Mouse (Mus musculus): ENCODE data around the gene L3mbtl3. TPM values are rescaled to one million over a fixed set of nuclear protein-coding genes. Genes with fewer than 3 reads are reported as not detected.
A peak's percentile ranks its signal among the peaks of the same experiment; 100 is the strongest.

Gene L3mbtl3
- total and polyA plus RNA-seq, 3 experiments = 11.8 to 19.5 (median 18.0) TPM

DNA sequence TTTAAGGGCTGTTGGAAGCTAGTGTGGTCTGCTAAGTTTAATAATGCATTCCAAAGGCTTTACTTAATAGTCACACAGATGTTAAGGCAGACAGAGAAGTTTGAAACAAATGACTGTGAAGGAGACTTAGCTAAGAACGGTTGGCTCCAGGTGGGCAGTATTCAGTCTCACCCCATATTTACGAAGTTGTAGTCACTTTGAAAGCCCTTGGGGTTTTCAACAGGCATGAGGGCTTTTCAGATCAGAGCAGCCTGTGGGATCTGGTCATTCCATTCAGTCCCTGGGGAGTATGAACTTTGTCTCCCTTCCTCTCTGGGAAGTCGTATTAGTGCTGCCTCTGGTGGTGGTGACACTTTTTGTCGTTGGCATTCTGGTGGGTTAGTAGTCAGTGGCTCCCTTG lies 137.2 kb downstream of the L3mbtl3 start:
- Histone ChIP-seq H3K9me3 (replicated peaks; ENCODE audit: low read length) (no peaks in the 10 kb centered on the region), H3K4me1 (ENCODE audit: control insufficient read depth in 1 of 2, insufficient read depth in 2 of 2) (peaks cover 4 to 10% of the 10 kb centered on the region in 2 experiments; a peak in 3 of 4 replicates), H3K36me3 (replicated peaks in 1 of 2; ENCODE audit: control insufficient read depth in 1 of 2, insufficient read depth in 1 of 2, low read length in 1 of 2) (no peaks in the 10 kb centered on the region), H3K27me3 (replicated peaks) (no peaks in the 10 kb centered on the region), H3K79me2 (replicated peaks; ENCODE audit: control insufficient read depth, extremely low read depth, insufficient read depth, poor library complexity, severe bottlenecking) (no peaks in the 10 kb centered on the region), H3K9ac (ENCODE audit: insufficient read depth, low read depth) (no peak overlapping the region), H3K27ac (ENCODE audit: insufficient read depth, low read depth) (no peak overlapping the region), H3K4me2 (ENCODE audit: insufficient read depth, low read depth, poor library complexity, severe bottlenecking) (0 out of 2 replicates have a peak overlapping the region, but pooled peaks have one; percentile 36), H3K4me3 (replicated peaks in 1 of 3; ENCODE audit: low read depth in 2 of 3, low read length in 2 of 3, poor library complexity in 1 of 3) (no peak overlapping the region)
- dilution Hi-C loops (cut with MboI; ENCODE audit: extremely low pct_ligation_motif_present, extremely low pct_unique_long_range_greater_than_20kb, low sequenced_read_pairs) (no loop called here), in situ Hi-C loops (cut with MboI; ENCODE audit: low pct_ligation_motif_present, low pct_unique_long_range_greater_than_20kb, low sequenced_read_pairs) (no loop called here)
- DNase-seq (ENCODE audit: extremely low read depth) = peak; percentile 34
- TF ChIP-seq HCFC1 (IDR thresholded peaks at IDR 0.05; ENCODE audit: low read depth, low read length) = no peak
- no peak for TF ChIP-seq ZC3H11A (IDR thresholded peaks at IDR 0.05; ENCODE audit: low read depth, low read length)
- TF ChIP-seq TBP (conservative IDR thresholded peaks at IDR 0.05; ENCODE audit: low read depth, low read length) = no peak
- 0 out of 2 replicates have a peak, but pooled peaks have one; percentile 50 for TF ChIP-seq KAT2A (IDR thresholded peaks at IDR 0.05; ENCODE audit: insufficient replicate concordance, low read length)
- peak; percentile 53; the same call in 1 of the 2 replicates for TF ChIP-seq IRF4 (IDR thresholded peaks at IDR 0.05; ENCODE audit: low read depth, low read length)
- 0 out of 2 replicates have a peak, but pooled peaks have one; percentile 22 for TF ChIP-seq ETS1 (conservative IDR thresholded peaks at IDR 0.05; ENCODE audit: low read depth, low read length)
- TF ChIP-seq MXI1 (IDR thresholded peaks at IDR 0.05; ENCODE audit: low read depth, low read length) = no peak
- TF ChIP-seq BHLHE40 (IDR thresholded peaks at IDR 0.05; ENCODE audit: low read depth, low read length) = 0 out of 2 replicates have a peak, but pooled peaks have one; percentile 14
- TF ChIP-seq CHD2 (IDR thresholded peaks at IDR 0.05; ENCODE audit: low read length) = 0 out of 2 replicates have a peak, but pooled peaks have one; percentile 15
- peak; percentile 30; the same call in 1 of the 2 replicates for TF ChIP-seq TCF12 (IDR thresholded peaks at IDR 0.05; ENCODE audit: low read depth, low read length)
- peak; percentile 48 for TF ChIP-seq EP300 (IDR thresholded peaks at IDR 0.05; ENCODE audit: low read length)
- 0 out of 2 replicates have a peak, but pooled peaks have one; percentile 30 for TF ChIP-seq MEF2A (IDR thresholded peaks at IDR 0.05; ENCODE audit: borderline replicate concordance, low read depth, low read length)
- TF ChIP-seq CTCF (conservative IDR thresholded peaks at IDR 0.05 in 1 of 2, IDR thresholded peaks at IDR 0.05 in 1 of 2; ENCODE audit: low read depth in 2 of 2, low read length in 2 of 2) = peak in 1 of 2 experiments; percentile 30; a peak in 2 of 4 replicates

DNA sequence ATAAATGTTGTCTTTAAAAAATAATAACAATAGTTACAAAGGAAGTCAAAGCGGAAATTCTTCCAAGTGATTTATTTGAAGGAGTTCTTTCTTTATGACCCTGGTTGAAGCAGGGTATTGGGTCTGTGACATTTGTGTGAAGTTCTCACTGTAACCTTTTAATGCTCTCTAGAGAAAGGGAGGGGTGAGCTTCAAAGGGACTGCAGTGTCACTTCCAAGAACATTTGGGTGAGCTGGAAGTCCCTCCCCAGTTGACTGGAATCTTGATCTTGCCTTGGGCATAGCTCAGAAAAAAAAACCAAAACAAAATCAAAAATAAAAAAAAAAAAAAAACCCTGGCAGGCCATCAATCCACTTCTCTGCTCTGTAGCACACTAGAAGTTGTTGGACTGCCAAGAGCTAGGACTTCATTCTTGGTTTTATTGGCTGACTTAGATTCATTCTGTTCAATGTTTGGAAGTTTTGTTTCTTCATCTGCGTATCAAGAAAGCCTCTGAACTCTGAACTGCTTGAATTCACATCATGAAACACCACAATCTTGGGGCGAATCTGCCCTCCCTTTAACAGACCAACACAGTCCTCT lies 143.6 kb downstream of the L3mbtl3 start:
- no peaks in the 10 kb centered on the region for H3K9me3 ChIP-seq (replicated peaks; ENCODE audit: low read length)
- no peak overlapping the region for H3K4me2 ChIP-seq (ENCODE audit: insufficient read depth, low read depth, poor library complexity, severe bottlenecking)
- H3K9ac ChIP-seq (ENCODE audit: insufficient read depth, low read depth) = no peak overlapping the region
- no peaks in the 10 kb centered on the region for H3K27me3 ChIP-seq (replicated peaks)
- H3K4me3 ChIP-seq (replicated peaks in 1 of 3; ENCODE audit: low read depth in 2 of 3, low read length in 2 of 3, poor library complexity in 1 of 3) = no peak overlapping the region
- TF ChIP-seq USF2 (conservative IDR thresholded peaks at IDR 0.05; ENCODE audit: low read depth, low read length) (no peak), UBTF (IDR thresholded peaks at IDR 0.05; ENCODE audit: low read depth, low read length) (no peak), MAZ (IDR thresholded peaks at IDR 0.05; ENCODE audit: low read depth, low read length) (no peak), USF1 (IDR thresholded peaks at IDR 0.05; ENCODE audit: low read depth, low read length) (no peak), EP300 (IDR thresholded peaks at IDR 0.05; ENCODE audit: low read length) (no peak), BHLHE40 (IDR thresholded peaks at IDR 0.05; ENCODE audit: low read depth, low read length) (no peak), ELF1 (IDR thresholded peaks at IDR 0.05; ENCODE audit: low read depth, low read length) (no peak), ETS1 (conservative IDR thresholded peaks at IDR 0.05; ENCODE audit: low read depth, low read length) (no peak), CTCF (conservative IDR thresholded peaks at IDR 0.05 in 1 of 2, IDR thresholded peaks at IDR 0.05 in 1 of 2; ENCODE audit: low read depth in 2 of 2, low read length in 2 of 2) (no peak), MAFK (IDR thresholded peaks at IDR 0.05; ENCODE audit: insufficient replicate concordance, low read length) (no peak), KAT2A (IDR thresholded peaks at IDR 0.05; ENCODE audit: insufficient replicate concordance, low read length) (no peak), SMC3 (IDR thresholded peaks at IDR 0.05; ENCODE audit: low read depth, low read length) (no peak), IRF4 (IDR thresholded peaks at IDR 0.05; ENCODE audit: low read depth, low read length) (no peak), NELFE (IDR thresholded peaks at IDR 0.05; ENCODE audit: low read depth, low read length) (no peak), CHD1 (IDR thresholded peaks at IDR 0.05; ENCODE audit: low read depth, low read length) (no peak), SIN3A (IDR thresholded peaks at IDR 0.05; ENCODE audit: low read length) (no peak), HCFC1 (IDR thresholded peaks at IDR 0.05; ENCODE audit: low read depth, low read length) (no peak), TCF12 (IDR thresholded peaks at IDR 0.05; ENCODE audit: low read depth, low read length) (no peak)
- H3K79me2 ChIP-seq (replicated peaks; ENCODE audit: control insufficient read depth, extremely low read depth, insufficient read depth, poor library complexity, severe bottlenecking) = no peaks in the 10 kb centered on the region
- dilution Hi-C loops (cut with MboI; ENCODE audit: extremely low pct_ligation_motif_present, extremely low pct_unique_long_range_greater_than_20kb, low sequenced_read_pairs) (no loop called here), in situ Hi-C loops (cut with MboI; ENCODE audit: low pct_ligation_motif_present, low pct_unique_long_range_greater_than_20kb, low sequenced_read_pairs) (no loop called here)
- no peak overlapping the region for H3K27ac ChIP-seq (ENCODE audit: insufficient read depth, low read depth)
- H3K36me3 ChIP-seq (replicated peaks in 1 of 2; ENCODE audit: control insufficient read depth in 1 of 2, insufficient read depth in 1 of 2, low read length in 1 of 2) = no peaks in the 10 kb centered on the region
- no peak for DNase-seq (ENCODE audit: extremely low read depth)
- no peaks in the 10 kb centered on the region for H3K4me1 ChIP-seq (ENCODE audit: control insufficient read depth in 1 of 2, insufficient read depth in 2 of 2)
